Mouse (Mus musculus): ENCODE measurements around the gene Rerg. TPM values are rescaled to one million over a fixed set of nuclear protein-coding genes. Genes with fewer than 3 reads are reported as not detected.
A peak's percentile ranks its signal among the peaks of the same experiment; 100 is the strongest.

Gene Rerg
- total RNA-seq, 2 experiments from 2014 or later = 2.1 to 4.4 TPM

GRCm38 (mm10) chr6:137169171-137169968, 927 bp downstream of the Rerg start:
- intact Hi-C loops (cut with DNase I; ENCODE audit: low total_unique reads) = loop anchor here (2.0 kb wide), 1 partner anchor 71 kb away; no protein-coding TSS in a partner anchor
- peak; percentile 92 for DNase-seq

DNA sequence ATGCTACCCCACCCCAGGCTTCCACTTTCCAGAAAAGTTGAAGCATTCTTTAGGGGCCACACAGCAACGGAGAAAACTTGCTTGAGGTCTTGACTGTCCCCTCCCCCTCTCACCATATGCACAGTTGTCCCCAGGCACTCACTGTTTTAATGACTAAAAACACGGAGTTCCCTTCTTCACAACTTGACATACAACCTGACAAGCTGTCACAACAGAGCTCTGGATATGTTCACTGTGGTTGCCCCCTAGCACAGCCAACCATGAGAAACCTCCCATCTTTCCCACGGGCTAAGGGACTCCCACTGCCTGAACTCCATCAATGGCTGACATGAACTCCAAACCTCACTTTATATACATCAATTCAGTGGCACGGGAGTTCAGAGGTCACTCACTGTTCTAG, 3.5 kb downstream of the Rerg start:
- intact Hi-C loops (cut with DNase I; ENCODE audit: low total_unique reads) = no loop called here
- DNase-seq = no peak

GRCm38 (mm10) chr6:137163571-137163970, 6.7 kb downstream of the Rerg start:
- DNase-seq = peak; percentile 19
- intact Hi-C loops (cut with DNase I; ENCODE audit: low total_unique reads) = no loop called here

DNA sequence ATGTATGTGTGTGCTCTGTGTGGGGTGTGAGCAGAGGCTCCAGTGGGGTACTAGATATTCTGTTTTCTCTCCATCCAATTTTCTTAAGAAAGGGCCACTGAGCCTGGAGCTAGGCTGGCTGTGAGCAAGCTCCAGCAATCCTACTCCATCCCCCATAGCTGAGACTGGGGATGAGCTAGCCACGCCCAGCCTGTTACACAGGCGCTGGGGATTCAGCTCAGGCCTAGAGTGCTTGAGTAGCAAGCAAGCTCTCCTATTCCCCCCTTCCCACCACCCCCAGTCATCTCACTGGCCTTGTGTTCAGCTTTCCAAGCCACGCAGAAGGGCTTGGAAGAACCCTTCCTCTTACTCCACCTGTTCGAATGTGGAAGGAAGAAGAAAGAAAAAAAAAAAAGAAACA, 7.2 kb downstream of the Rerg start:
- no peak for DNase-seq
- intact Hi-C loops (cut with DNase I; ENCODE audit: low total_unique reads) = no loop called here

GRCm38 (mm10) chr6:137162481-137162880, 7.8 kb downstream of the Rerg start:
- DNase-seq = no peak
- intact Hi-C loops (cut with DNase I; ENCODE audit: low total_unique reads) = no loop called here

DNA sequence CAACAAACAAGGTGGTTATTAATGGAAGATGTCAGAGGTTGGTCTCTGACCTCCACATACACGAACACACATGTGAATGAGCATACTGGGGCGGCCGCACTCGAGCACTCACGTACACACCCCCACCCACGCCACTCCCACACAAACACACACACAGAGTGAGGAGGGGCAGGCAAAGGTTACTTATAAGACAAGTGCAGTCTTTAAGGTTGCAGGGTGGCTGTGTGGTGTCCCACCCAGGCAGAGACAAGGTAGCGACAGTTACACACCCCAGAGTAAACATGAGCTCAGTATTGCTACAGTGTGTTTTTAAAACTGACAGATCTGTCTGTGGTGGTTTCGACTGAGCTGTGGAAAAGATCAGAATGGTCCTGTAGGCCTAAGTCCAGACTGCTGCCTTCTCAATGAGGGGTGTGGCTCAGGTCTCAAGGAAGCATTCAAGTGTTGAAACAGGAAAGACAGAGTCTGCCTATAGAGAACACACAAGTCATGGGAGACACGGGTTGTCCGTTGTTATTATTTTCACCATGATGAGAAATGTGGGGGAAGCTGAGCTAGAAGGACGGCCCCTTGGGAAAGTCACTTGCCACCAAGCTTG, 8.7 kb downstream of the Rerg start:
- intact Hi-C loops (cut with DNase I; ENCODE audit: low total_unique reads) = no loop called here

GRCm38 (mm10) chr6:137159372-137159926, 10.8 kb downstream of the Rerg start:
- intact Hi-C loops (cut with DNase I; ENCODE audit: low total_unique reads) = no loop called here
- DNase-seq = no peak

More for the DNA sequence above, 8.7 kb downstream of the Rerg start:
- DNase-seq = no peak

GRCm38 (mm10) chr6:137156437-137157219, 13.7 kb downstream of the Rerg start:
- peak; percentile 28 for DNase-seq
- intact Hi-C loops (cut with DNase I; ENCODE audit: low total_unique reads) = no loop called here

- DNase-seq = no peak
- intact Hi-C loops (cut with DNase I; ENCODE audit: low total_unique reads) = no loop called here
Observed at GRCm38 (mm10) chr6:137155196-137156137, 14.8 kb downstream of the Rerg start.

DNA sequence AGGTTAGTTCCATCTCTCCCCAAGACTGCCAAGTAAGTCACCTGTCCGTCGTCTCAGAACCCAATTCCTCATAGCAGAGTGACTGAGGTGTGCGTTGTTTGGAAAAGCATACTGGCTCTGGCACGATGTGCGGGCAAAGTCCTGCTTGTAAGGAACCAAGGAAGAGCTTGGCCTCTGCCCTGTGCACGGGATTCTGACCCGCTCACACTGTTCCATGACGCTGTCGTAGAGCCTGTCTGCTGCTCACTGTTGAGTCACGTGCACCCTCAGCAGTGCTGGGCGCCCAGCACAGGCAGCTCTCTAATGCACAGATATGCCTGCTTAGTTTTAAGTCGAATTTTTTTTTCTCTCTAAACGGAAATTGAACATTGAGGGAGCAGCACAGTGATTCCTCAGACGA, 17.3 kb downstream of the Rerg start:
- no peak for DNase-seq
- intact Hi-C loops (cut with DNase I; ENCODE audit: low total_unique reads) = no loop called here

- intact Hi-C loops (cut with DNase I; ENCODE audit: low total_unique reads) = no loop called here
Observed at GRCm38 (mm10) chr6:137151015-137151414, 19.3 kb downstream of the Rerg start.

GRCm38 (mm10) chr6:137149833-137150232, 20.5 kb downstream of the Rerg start:
- intact Hi-C loops (cut with DNase I; ENCODE audit: low total_unique reads) = no loop called here
- no peak for DNase-seq

More at GRCm38 (mm10) chr6:137151015-137151414, 19.3 kb downstream of the Rerg start:
- DNase-seq = no peak

GRCm38 (mm10) chr6:137146910-137147309, 23.4 kb downstream of the Rerg start:
- intact Hi-C loops (cut with DNase I; ENCODE audit: low total_unique reads) = no loop called here
- no peak for DNase-seq

DNA sequence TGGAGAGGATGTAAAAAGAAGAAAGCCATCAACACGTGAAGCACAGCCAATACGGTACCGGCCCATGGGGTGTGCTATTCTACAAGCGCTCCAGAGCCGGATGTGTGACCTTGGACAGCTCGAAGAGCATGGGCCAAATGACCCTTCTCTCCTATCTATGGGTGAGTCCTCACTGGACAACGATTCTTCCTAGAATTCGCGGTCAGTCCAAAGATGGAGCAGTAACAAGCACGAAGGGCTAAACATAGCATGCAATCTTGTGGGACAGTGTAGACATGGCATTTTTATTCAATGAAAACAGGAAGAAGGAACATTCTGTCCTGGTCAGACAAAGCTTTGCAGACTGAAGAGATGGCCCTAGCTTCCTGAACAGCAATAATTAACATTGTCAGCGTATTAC, 24.7 kb downstream of the Rerg start:
- intact Hi-C loops (cut with DNase I; ENCODE audit: low total_unique reads) = no loop called here
- no peak for DNase-seq

- intact Hi-C loops (cut with DNase I; ENCODE audit: low total_unique reads) = no loop called here
- no peak for DNase-seq
Observed at GRCm38 (mm10) chr6:137144958-137145535, 25.2 kb downstream of the Rerg start.

GRCm38 (mm10) chr6:137144526-137144840, 25.8 kb downstream of the Rerg start:
- no peak for DNase-seq

DNA sequence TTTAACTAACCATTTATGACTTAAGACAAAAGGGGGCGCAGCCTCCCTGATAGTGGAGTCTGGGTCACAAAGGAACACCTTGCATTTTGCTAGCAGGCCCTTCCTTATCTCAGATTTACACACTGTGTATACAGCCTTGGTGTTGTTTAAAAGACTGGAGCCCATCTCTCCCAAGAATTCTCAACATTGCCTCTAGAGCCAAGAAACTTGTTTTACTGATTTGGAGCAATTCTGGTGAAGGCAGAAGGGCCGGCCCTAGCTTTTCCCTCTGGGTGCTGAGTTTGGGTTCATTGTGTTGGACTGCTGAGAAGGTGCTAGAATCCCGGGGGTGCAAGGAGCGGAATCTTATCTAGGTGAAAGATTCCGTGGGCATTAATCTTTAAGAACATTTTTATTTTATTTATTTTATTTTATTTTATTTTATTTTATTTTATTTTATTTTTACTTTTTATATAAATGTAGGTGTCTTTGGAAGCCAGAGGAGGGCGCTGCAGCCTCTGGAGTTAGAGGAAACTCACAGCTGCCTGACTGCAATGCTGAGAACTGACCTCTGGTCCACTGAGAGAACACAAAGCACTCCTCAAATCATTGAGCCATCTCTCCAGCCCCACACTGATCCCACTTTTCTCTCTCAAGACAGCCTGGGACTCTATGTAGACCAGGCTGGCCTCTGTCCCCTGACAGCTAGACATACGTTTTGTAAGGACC, 26.3 kb downstream of the Rerg start:
- intact Hi-C loops (cut with DNase I; ENCODE audit: low total_unique reads) = no loop called here
- DNase-seq = no peak

More at GRCm38 (mm10) chr6:137144526-137144840, 25.8 kb downstream of the Rerg start:
- intact Hi-C loops (cut with DNase I; ENCODE audit: low total_unique reads) = no loop called here

DNA sequence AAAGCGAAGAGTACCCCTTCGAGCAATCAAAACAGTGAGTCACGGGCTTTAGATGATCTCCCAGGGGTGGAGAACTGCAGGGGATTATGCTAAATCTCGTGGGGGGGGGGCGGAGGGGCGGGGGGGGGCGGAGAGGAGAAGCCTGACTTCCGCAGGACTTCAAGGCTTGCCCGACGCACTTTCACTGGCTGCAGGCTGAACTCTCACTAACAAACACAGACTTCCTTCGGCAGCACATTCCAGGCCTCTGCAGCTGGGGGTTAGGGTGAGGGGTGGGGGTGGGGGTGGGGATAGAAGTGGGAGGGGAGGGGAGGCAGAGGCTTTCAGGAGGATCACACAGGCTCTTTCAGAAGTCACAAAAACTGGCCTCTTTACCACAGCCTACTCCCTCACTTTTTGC, 27.5 kb downstream of the Rerg start:
- no peak for DNase-seq
- intact Hi-C loops (cut with DNase I; ENCODE audit: low total_unique reads) = no loop called here
